Mouse (Mus musculus) olfactory bulb, adult 2 months (tissue): Measurements from ENCODE around the gene Nsd1.

ENCODE experiments used
- CTCF ChIP-seq: fragments of 200-500 bp; IDR thresholded peaks from 2 replicates; pipeline ENCODE4 v1.5.1; 2012; ENCODE audit warnings: low read depth, mild to moderate bottlenecking, low read length, moderate library complexity; ENCODE audit not compliant: insufficient read depth
- POLR2A ChIP-seq: fragments of 200-500 bp; IDR thresholded peaks from 2 replicates; pipeline ENCODE4 v1.6.1; 2012; ENCODE audit warnings: mild to moderate bottlenecking, low read depth, low read length, moderate library complexity; ENCODE audit not compliant: insufficient read depth

- TF ChIP-seq CTCF (no peak), POLR2A (no peak)
These were observed at the start of gene Nsd1 for GRCm38 (mm10) chr13:55209649-55210192.
